Mouse (Mus musculus): ENCODE data around the gene Tbcb.
"Not testable (repeated sequence)": the region's sequence is repeated elsewhere in the genome, so short reads cannot be mapped to it uniquely, and the experiment has no call there.

Tbcb gene

GRCm38 (mm10) chr7:30221433-30221832, 10.6 kb downstream of the Tbcb start:
- DNase-seq: no peak

GRCm38 (mm10) chr7:30220008-30220356, 12.1 kb downstream of the Tbcb start:
- DNase-seq: no peak

DNA sequence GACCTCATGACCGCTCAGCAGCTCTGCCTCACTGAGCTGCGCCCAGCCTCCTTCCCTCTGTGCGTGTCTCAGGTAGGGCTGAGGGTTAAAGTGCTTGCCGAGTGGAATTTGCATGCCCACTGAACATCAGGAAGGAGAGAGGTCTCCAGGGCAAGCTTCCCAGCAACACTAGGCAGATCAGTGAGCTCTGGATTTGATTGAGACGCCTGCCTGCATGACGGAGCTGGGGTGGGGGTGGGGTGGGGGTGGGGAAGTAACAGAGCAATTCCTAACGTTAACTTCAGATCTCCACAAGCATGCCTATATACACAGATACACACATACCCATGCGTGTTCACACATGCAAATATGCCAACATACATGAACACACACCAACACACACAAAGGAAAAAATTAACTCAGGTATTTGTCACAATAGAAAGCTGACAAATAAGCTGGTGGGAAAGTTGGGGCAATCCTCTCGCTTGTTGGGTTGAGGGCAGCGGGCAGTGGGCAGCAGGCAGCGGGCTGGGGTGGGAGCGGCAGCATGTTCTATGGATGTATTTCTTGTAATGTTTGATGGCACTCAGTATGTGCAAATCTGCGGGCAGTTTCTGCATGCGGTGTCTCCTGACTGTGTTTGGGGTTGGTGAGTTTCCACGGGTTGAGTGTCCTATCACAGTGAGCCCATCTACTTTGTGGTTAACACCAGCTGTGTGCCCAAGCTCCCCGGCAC, 12.6 kb downstream of the Tbcb start:
- peak; percentile 79 for DNase-seq

DNA sequence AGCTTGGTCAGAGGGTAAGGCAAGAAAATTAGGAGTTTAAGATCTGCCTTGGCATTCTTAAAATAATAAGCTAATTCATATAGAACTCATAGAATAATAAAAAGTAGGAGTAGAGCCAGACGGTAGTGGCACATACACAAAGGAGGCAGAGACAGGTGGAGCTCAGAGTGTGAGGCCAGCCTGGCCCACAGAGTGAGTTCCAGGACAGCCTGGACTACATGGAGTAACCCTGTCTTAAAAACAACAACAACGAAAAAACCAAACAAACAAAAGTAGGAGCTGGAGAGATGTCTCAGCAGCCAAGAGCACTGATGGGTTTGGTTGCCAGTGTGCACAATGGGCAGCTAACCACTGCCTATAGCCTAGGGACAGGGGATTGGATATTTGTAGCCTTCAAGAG, 14.8 kb downstream of the Tbcb start:
- DNase-seq: no peak

- peak; percentile 92 for DNase-seq
Observed at GRCm38 (mm10) chr7:30216723-30217151, 15.3 kb downstream of the Tbcb start.

DNA sequence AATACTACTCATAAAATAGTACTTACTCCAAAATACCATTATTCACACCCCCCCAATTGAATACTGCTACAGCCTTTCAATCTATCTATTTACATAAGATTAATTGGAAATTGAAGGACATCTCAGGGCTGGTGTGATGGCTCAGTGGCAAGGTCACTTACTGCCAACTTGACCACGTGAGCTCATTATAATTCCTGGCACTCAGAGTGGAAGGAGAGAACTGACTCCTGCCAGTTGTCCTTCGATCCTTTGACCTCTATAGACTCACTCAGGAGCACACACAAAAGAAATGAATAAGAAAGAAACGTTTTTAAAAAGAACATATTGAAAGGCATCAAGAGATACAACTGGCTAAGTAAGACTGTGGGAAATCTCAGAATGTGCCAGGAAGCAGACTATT, 16.2 kb downstream of the Tbcb start:
- no peak for DNase-seq

- DNase-seq: no peak
Observed at GRCm38 (mm10) chr7:30213881-30214280, 18.2 kb downstream of the Tbcb start.

- DNase-seq: no peak
Observed at GRCm38 (mm10) chr7:30211025-30211424, 21.0 kb downstream of the Tbcb start.

DNA sequence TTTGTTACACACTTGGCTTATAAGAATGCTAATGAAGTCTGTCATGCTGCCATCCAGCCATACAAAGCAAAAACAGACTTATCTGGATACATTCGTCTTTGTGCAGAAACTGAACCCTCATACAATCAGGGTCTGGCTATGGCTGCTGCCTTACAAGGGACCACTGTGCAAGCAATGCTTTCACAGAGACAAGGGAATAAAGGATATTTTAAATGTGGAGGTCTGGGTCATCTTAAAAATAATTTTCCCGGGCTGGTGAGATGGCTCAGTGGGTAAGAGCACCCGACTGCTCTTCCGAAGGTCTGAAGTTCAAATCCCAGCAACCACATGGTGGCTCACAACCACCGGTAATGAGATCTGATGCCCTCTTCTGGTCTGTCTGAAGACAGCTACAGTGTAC, 25.7 kb downstream of the Tbcb start:
- DNase-seq: not testable (repeated sequence)

DNA sequence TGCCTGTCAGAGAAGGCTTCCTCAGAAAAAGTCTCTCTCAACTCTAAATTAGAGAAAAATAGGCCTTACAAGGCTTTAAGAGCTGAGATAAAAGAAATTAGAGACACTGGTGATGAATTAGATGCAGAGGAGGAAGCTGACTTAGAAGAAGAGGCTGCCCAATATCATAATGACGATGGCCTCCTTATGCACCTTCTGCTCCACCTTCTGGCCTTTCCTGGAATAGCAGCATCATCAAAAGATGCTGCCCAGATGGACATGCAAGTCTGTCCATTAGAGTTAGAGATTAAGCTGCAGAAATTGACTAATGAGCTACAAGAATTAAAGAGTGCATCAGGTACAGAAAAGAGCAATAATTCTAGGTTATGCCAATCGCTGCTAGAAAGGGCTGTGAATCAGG, 26.7 kb downstream of the Tbcb start:
- peak; percentile 74 for DNase-seq

DNA sequence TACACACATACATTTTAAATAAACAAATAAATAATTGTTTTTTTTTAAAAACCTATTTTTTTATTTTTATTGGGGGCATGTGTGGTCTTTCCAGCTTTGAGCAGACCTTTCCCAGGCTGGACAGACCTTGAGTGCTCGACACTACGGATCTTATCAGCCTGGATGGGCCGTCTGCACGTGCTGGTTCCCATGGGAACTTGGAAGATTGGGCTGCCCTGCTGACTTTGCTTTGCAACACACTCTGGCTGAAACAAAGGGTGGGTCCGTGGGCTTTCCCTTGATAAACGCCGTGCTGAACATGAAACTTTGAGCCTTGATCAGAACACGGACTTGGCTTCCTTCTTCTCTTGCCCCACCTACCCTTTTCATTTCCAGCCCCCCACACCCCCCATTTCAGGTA, 27.7 kb downstream of the Tbcb start:
- no peak for DNase-seq

DNA sequence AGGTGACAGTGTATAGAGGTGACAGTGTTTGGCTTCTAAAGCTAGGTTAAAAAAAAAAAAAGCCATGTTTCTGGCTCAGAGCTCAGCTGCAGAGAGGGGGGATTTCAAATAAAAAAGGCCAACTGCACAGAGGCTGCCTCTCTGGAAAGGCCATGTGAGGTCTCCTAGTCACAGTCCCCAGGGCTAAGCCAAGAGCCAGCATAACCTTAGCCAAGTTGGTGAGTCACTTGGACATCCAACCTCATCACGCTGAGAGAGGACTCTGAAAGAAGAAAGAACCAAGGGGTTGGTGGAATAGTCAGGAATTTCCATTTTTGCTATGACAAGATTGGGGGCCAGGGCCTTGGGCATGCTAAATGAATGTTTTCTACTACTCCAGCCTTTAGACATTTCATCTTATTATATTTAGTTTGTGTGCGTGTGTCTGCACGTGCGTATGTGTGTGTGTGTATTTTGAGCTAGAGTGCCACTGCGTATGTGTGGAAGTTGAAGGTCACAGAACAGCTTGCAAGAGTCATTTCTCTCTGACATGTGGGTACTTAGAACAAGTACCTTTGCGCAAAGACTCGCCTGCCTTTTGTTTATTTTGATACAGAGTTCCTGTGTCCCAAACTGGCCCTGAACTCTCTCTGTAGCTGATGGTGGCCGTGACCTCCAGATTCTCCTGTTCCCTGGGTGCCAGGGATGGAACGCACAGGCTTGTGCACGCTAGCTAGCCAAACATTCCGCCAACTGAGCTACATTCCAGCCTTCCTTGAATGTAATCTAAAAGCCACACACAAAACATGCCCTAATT, 29.0 kb downstream of the Tbcb start:
- no peak for DNase-seq

- DNase-seq: not testable (repeated sequence)
Observed at GRCm38 (mm10) chr7:30200661-30201060, 31.4 kb downstream of the Tbcb start.

DNA sequence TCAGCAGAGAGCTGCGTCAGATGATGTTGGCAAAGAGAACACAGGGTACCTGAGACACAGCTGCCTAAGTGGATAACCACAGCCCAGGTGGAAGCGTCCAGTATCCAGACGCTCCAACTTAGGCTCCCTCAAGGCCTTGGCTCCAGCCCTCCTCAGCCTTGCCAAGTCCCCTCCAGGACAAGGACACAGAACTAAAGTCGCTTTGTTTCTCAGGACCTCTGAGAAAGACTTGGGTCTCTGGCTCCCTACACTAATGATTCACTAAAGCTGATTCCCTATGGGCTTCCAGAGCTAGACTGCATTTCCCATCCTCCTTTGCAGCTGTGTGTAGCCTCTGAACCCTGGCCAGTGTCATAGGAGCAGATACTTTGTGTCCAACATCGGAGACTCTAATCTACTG, 31.9 kb downstream of the Tbcb start:
- no peak for DNase-seq

GRCm38 (mm10) chr7:30199498-30200139, 32.5 kb downstream of the Tbcb start:
- no peak for DNase-seq

GRCm38 (mm10) chr7:30198481-30198971, 33.5 kb downstream of the Tbcb start, which contains the start of gene Capns1:
Capns1 (minus strand) TSS chr7:30198811.
- peak; percentile 89 for DNase-seq

GRCm38 (mm10) chr7:30197592-30198129, 34.4 kb downstream of the Tbcb start:
- DNase-seq: no peak

DNA sequence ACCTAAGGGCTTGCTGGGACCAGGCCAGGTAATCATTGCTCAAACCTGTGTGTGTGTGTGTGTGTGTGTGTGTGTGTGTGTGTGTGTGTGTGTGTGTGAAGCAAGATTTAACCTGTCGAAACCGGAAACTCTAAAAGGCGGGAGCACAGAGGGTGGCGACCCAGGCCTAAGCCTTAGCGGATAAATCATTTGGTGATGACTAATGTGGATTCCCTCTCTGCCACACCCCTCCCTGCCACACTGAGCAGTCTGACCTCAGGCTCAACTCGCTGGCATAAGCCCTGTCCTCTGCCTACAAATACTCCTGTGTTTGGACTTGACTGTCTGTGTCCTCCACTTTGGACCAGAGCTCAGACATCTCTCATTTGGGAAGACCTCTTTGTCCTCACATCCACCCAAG, 35.9 kb downstream of the Tbcb start:
- no peak for DNase-seq

GRCm38 (mm10) chr7:30195461-30195860, 36.6 kb downstream of the Tbcb start:
- no peak for DNase-seq

DNA sequence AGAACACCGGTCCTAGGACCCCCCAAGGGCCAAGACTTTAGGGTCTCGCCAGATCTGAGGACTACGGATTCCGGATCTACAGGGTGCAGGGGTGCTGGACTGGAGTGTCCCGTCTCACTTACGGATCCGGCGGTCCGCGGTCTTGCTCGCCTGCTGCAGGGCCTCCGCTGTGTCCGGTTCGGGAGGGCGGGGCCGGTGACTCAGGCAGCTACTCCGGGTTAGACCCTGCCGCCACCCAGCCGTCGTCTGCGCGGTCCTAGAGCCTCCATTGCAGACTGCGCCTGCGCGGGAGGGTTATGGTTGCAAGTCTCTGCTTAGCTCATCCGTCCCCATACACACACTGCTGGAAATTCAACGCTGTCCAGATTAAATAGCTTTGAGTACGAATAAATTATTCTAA, 37.2 kb downstream of the Tbcb start:
- peak; percentile 97 for DNase-seq

GRCm38 (mm10) chr7:30194101-30194831, 37.8 kb downstream of the Tbcb start:
- DNase-seq: peak; percentile 39

GRCm38 (mm10) chr7:30193581-30194100, 38.4 kb downstream of the Tbcb start:
- peak; percentile 86 for DNase-seq
